Mouse (Mus musculus) liver, adult 2 months (tissue): ENCODE measurements around the gene Sypl2. TPM values are rescaled to one million over a fixed set of nuclear protein-coding genes. Genes with fewer than 3 reads are reported as not detected.

ENCODE experiments used
- DNase-seq: peaks from one replicate; pipeline ENCODE4 v3.0.0-alpha.2; 2011; ENCODE audit warnings: low read depth, low spot score; ENCODE audit errors: extremely low read depth
- H3K27ac ChIP-seq: fragments of 200-500 bp; replicated peaks from 2 replicates; pipeline ENCODE4 v1.5.1; 2012; ENCODE audit warnings: low read depth, mild to moderate bottlenecking, control low read depth, inconsistent platforms, low read length; ENCODE audit not compliant: insufficient read depth
- H3K27me3 ChIP-seq: fragments of 200-500 bp; 2 replicates; pipeline ENCODE4 v1.6.1; 2012; ENCODE audit warnings: mild to moderate bottlenecking, moderate library complexity, low read length, inconsistent platforms; ENCODE audit not compliant: control insufficient read depth, insufficient read depth
- H3K36me3 ChIP-seq: fragments of 200-500 bp; 2 replicates; pipeline ENCODE4 v1.6.1; 2012; ENCODE audit warnings: low read length, inconsistent platforms; ENCODE audit not compliant: control insufficient read depth, insufficient read depth
- H3K4me1 ChIP-seq: fragments of 200-500 bp; 2 replicates; pipeline ENCODE4 v1.6.1; 2011; ENCODE audit warnings: low read length; ENCODE audit not compliant: control insufficient read depth, insufficient read depth
- H3K4me3 ChIP-seq: fragments of 200-500 bp; 2 replicates; pipeline ENCODE4 v1.5.1; 2011; ENCODE audit warnings: low read depth, mild to moderate bottlenecking, control low read depth, low read length, moderate library complexity; ENCODE audit not compliant: insufficient read depth
- H3K79me2 ChIP-seq: fragments of 200-500 bp; 2 replicates; pipeline ENCODE4 v1.6.1; 2012; ENCODE audit warnings: inconsistent platforms, mild to moderate bottlenecking, low read length, moderate library complexity; ENCODE audit not compliant: control insufficient read depth, insufficient read depth
- H3K9ac ChIP-seq: fragments of 200-500 bp; 2 replicates; pipeline ENCODE4 v1.6.1; 2012; ENCODE audit warnings: low read depth, mild to moderate bottlenecking, control low read depth, inconsistent platforms, low read length
- CTCF ChIP-seq: fragments of 200-500 bp; IDR thresholded peaks from 2 replicates; pipeline ENCODE4 v1.5.1; 2011; ENCODE audit warnings: low read depth, low read length, control low read depth
- POLR2A ChIP-seq: fragments of 200-500 bp; IDR thresholded peaks from 2 replicates; pipeline ENCODE4 v1.6.1; 2011; ENCODE audit warnings: low read length, control low read depth; ENCODE audit not compliant: insufficient read depth; ENCODE audit errors: extremely low read depth
- WGBS: fragments of 180-500 bp; shearing (Covaris S2); methylation state at CpG from one replicate; pipeline ENCODE4 v1.1.7; 2018; 5-methylcytosine and 5-hydroxymethylcytosine counted together
- polyA plus RNA-seq: library from polyadenylated mRNA; depleted of rRNA; stranded (reverse); fragments of >200 nt; gene quantifications from 2 replicates; pipeline ENCODE4 v1.2.3, GENCODE M21; 2012
- total RNA-seq: library from RNA; depleted of rRNA; stranded (reverse); fragments of >200 nt; gene quantifications from 2 replicates; pipeline ENCODE4 v1.2.3, GENCODE M21; 2014

The Sypl2 gene
- total and polyA plus RNA-seq, 2 experiments = 0.09 TPM

- TF ChIP-seq CTCF (no peak), POLR2A (no peak)
- H3K27me3 ChIP-seq = peaks cover 2% of the 10 kb centered on the region; the same call in 1 of the 2 replicates
- WGBS = 76% methylated on average over 7 of the region's 7 CpGs
These were observed 47.4 kb downstream of the Sypl2 start for GRCm38 (mm10) chr3:108178756-108179715.

GRCm38 (mm10) chr3:108174672-108175531, 51.5 kb downstream of the Sypl2 start:
- H3K4me3 ChIP-seq = no peak overlapping the region
- DNase-seq = peak; percentile 29
- H3K27ac ChIP-seq = no peak overlapping the region

More at GRCm38 (mm10) chr3:108178756-108179715, 47.4 kb downstream of the Sypl2 start:
- H3K36me3 ChIP-seq = no peaks in the 10 kb centered on the region
- no peak for DNase-seq
- H3K9ac ChIP-seq = no peak overlapping the region
- H3K27ac ChIP-seq = no peak overlapping the region
- H3K79me2 ChIP-seq = no peaks in the 10 kb centered on the region
- H3K4me3 ChIP-seq = no peak overlapping the region
- no peaks in the 10 kb centered on the region for H3K4me1 ChIP-seq

GRCm38 (mm10) chr3:108169199-108169598, 57.2 kb downstream of the Sypl2 start:
- no peaks in the 10 kb centered on the region for H3K79me2 ChIP-seq
- H3K4me3 ChIP-seq = no peak overlapping the region
- no peaks in the 10 kb centered on the region; the same call in 1 of the 2 replicates for H3K27me3 ChIP-seq
- WGBS = 61% methylated on average over 3 of the region's 3 CpGs
- H3K9ac ChIP-seq = no peak overlapping the region
- no peak for DNase-seq
- H3K4me1 ChIP-seq = 0 out of 2 replicates have a peak, but pooled peaks cover 1% of the 10 kb centered on the region
- no peak overlapping the region for H3K27ac ChIP-seq
- TF ChIP-seq POLR2A = no peak
- TF ChIP-seq CTCF = no peak
- no peaks in the 10 kb centered on the region for H3K36me3 ChIP-seq

More at GRCm38 (mm10) chr3:108174672-108175531, 51.5 kb downstream of the Sypl2 start:
- no peak for TF ChIP-seq CTCF
- TF ChIP-seq POLR2A = no peak
- no peak overlapping the region for H3K9ac ChIP-seq
- H3K4me1 ChIP-seq = no peaks in the 10 kb centered on the region
- H3K36me3 ChIP-seq = no peaks in the 10 kb centered on the region
- peaks cover 2% of the 10 kb centered on the region; the same call in 1 of the 2 replicates for H3K27me3 ChIP-seq
- no peaks in the 10 kb centered on the region for H3K79me2 ChIP-seq
- WGBS = 50% methylated on average over 14 of the region's 14 CpGs

- H3K27ac ChIP-seq = no peak overlapping the region
- no peak overlapping the region for H3K4me3 ChIP-seq
- no peak for TF ChIP-seq POLR2A
- no peak for TF ChIP-seq CTCF
- WGBS = 73% methylated on average over 14 of the region's 14 CpGs
- H3K36me3 ChIP-seq = no peaks in the 10 kb centered on the region
- H3K79me2 ChIP-seq = no peaks in the 10 kb centered on the region
- H3K9ac ChIP-seq = no peak overlapping the region
- H3K4me1 ChIP-seq = 0 out of 2 replicates have a peak, but pooled peaks cover 1% of the 10 kb centered on the region
- H3K27me3 ChIP-seq = no peaks in the 10 kb centered on the region; the same call in 1 of the 2 replicates
- DNase-seq = no peak
These were observed 58.9 kb downstream of the Sypl2 start for GRCm38 (mm10) chr3:108167499-108167898.

- no peak overlapping the region for H3K27ac ChIP-seq
- no peaks in the 10 kb centered on the region for H3K79me2 ChIP-seq
- H3K9ac ChIP-seq = no peak overlapping the region
- H3K36me3 ChIP-seq = no peaks in the 10 kb centered on the region
- WGBS = 37% methylated on average over 10 of the region's 11 CpGs
- 0 out of 2 replicates have a peak, but pooled peaks cover 1% of the 10 kb centered on the region for H3K4me1 ChIP-seq
- H3K27me3 ChIP-seq = no peaks in the 10 kb centered on the region
- no peak overlapping the region for H3K4me3 ChIP-seq
- DNase-seq = no peak
- TF ChIP-seq POLR2A (no peak), CTCF (peak; percentile 16; the same call in 1 of the 2 replicates)
These were observed 59.8 kb downstream of the Sypl2 start for GRCm38 (mm10) chr3:108166486-108167211.
